Mouse (Mus musculus): ENCODE measurements around the gene Garnl3. TPM values are rescaled to one million over a fixed set of nuclear protein-coding genes. Genes with fewer than 3 reads are reported as not detected.

Garnl3 gene
- polyA plus RNA-seq, 1 experiment from 2014 or later: 10.9 TPM

DNA sequence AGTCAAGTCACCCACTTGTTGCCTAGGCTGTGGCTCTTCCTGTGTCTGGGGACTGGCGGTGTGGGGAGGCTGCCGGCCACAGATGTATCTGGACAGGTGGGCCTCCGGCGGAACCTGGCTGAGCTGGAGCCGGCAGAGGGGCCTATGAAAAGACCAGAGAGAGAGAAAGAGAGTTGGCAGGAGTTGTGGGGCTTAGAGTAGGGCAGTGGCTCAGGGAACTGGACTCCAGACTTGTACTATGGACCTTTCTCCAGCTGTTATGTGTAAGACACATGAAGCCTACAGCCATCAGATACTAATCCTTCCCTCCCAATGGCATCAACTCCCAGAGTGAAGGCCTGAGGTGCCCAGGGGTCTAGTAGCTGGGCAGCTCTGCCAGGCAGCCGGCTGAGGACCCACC is 27.4 kb upstream of the Garnl3 start:
- 87% methylated on average over 6 of the region's 6 CpGs for WGBS
- Histone ChIP-seq H3K9me3 (ENCODE audit: low read length) (no peaks in the 10 kb centered on the region), H3K4me1 (ENCODE audit: insufficient read depth, low read length) (peaks cover 7% of the 10 kb centered on the region), H3K36me3 (ENCODE audit: insufficient read depth, low read length) (no peaks in the 10 kb centered on the region), H3K27me3 (ENCODE audit: insufficient read depth, low read length) (no peaks in the 10 kb centered on the region), H3K4me2 (replicated peaks; ENCODE audit: low read depth, low read length) (no peak overlapping the region), H3K4me3 (ENCODE audit: low read length) (no peak overlapping the region), H3K9ac (replicated peaks; ENCODE audit: low read length) (no peak overlapping the region), H3K27ac (ENCODE audit: low read length) (no peak overlapping the region)
- ATAC-seq (ENCODE audit: low FRiP score, low TSS enrichment): no peak

DNA sequence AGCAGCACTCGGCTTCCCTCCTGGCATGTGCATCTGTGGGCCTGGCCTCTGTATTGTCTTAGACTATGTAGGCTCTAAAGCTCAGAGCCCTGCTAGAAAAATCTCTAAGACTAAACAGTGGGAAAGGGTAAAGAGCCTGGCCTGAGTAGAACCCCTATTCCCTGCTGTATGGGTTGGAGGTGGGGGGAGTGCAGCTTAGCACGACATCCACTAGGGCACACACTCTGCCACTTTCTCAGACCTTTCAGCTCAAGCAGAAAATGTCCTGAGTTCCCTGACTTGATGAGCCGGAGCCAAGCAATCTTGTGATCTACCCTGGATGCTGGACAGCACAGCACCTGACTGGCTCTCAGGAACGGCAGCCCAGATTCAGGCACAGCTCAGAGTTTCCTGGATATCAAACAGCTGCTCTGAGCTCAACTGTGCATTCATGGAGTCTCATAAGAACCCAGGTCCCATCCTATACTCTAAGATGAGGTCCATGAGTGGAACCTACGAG is 24.9 kb upstream of the Garnl3 start:
- Histone ChIP-seq H3K4me1 (ENCODE audit: insufficient read depth, low read length) (peaks cover 7% of the 10 kb centered on the region), H3K27me3 (ENCODE audit: insufficient read depth, low read length) (no peaks in the 10 kb centered on the region), H3K4me3 (ENCODE audit: low read length) (no peak overlapping the region), H3K4me2 (replicated peaks; ENCODE audit: low read depth, low read length) (no peak overlapping the region), H3K36me3 (ENCODE audit: insufficient read depth, low read length) (no peaks in the 10 kb centered on the region), H3K27ac (ENCODE audit: low read length) (no peak overlapping the region), H3K9ac (replicated peaks; ENCODE audit: low read length) (no peak overlapping the region), H3K9me3 (ENCODE audit: low read length) (no peaks in the 10 kb centered on the region)
- 64% methylated on average over 5 of the region's 5 CpGs for WGBS
- ATAC-seq (ENCODE audit: low FRiP score, low TSS enrichment): no peak

DNA sequence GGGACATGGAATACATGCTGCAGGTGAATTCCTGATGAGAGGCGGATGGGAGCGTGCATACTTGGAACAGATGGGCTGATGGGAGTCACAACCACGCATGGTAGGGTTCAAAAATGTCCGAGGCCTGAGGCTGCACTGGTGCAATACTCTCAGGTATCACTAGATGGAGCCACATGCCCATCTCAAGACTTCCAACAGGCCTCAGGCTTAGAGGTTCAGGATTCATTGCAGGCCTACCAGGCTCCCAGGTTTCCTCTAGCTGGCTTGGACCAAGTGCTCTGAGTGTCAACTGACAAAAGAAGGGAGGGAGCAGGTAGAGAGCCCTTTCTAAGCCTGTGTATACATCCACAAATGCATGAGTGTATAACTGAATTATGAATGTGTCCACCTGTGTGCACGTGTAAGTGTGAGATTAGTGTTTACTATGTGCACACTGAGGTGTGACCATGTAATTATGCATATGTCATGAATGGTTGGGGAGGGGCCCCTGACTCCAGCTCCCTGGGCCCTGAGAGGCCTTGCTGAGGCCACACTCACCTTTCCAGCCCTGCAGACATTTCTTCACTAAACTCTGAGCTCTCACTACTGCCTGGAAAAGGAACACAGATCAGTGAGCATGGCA is 23.4 kb upstream of the Garnl3 start:
- H3K4me1 ChIP-seq (ENCODE audit: insufficient read depth, low read length): peaks cover 1% of the 10 kb centered on the region; the same call in 1 of the 2 replicates
- H3K27ac ChIP-seq (ENCODE audit: low read length): no peak overlapping the region
- no peak overlapping the region for H3K4me3 ChIP-seq (ENCODE audit: low read length)
- no peaks in the 10 kb centered on the region for H3K36me3 ChIP-seq (ENCODE audit: insufficient read depth, low read length)
- peak; percentile 55 for ATAC-seq (ENCODE audit: low FRiP score, low TSS enrichment)
- no peak overlapping the region for H3K4me2 ChIP-seq (replicated peaks; ENCODE audit: low read depth, low read length)
- 17% methylated on average over 5 of the region's 5 CpGs for WGBS
- no peaks in the 10 kb centered on the region for H3K27me3 ChIP-seq (ENCODE audit: insufficient read depth, low read length)
- no peaks in the 10 kb centered on the region for H3K9me3 ChIP-seq (ENCODE audit: low read length)
- no peak overlapping the region; the same call in 1 of the 2 replicates for H3K9ac ChIP-seq (replicated peaks; ENCODE audit: low read length)

DNA sequence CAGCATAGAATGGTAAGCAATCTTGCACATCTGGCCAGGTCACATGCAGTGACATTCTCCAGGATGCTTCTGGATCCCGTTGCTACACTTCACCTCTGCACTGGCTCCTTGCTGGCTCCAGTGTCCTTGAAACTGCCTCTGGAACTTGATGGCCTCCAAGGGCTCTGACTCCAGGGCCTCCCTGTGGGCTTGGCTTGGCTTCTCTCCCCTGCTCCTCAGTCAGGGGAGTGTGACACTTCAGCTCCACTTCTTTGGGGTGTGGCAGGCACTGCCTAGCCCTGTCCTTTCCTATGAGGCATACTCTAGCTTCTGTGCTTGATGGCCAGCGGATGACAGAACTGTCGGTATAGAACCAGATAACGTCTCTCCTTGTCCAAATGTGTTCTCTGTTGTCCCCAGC is 15.5 kb upstream of the Garnl3 start:
- H3K9ac ChIP-seq (replicated peaks; ENCODE audit: low read length): no peak overlapping the region
- no peak for ATAC-seq (ENCODE audit: low FRiP score, low TSS enrichment)
- H3K36me3 ChIP-seq (ENCODE audit: insufficient read depth, low read length): no peaks in the 10 kb centered on the region
- H3K4me3 ChIP-seq (ENCODE audit: low read length): no peak overlapping the region
- H3K9me3 ChIP-seq (ENCODE audit: low read length): no peaks in the 10 kb centered on the region
- no peaks in the 10 kb centered on the region for H3K4me1 ChIP-seq (ENCODE audit: insufficient read depth, low read length)
- H3K27ac ChIP-seq (ENCODE audit: low read length): no peak overlapping the region
- H3K4me2 ChIP-seq (replicated peaks; ENCODE audit: low read depth, low read length): no peak overlapping the region
- H3K27me3 ChIP-seq (ENCODE audit: insufficient read depth, low read length): no peaks in the 10 kb centered on the region
- 80% methylated on average over 4 of the region's 4 CpGs for WGBS

DNA sequence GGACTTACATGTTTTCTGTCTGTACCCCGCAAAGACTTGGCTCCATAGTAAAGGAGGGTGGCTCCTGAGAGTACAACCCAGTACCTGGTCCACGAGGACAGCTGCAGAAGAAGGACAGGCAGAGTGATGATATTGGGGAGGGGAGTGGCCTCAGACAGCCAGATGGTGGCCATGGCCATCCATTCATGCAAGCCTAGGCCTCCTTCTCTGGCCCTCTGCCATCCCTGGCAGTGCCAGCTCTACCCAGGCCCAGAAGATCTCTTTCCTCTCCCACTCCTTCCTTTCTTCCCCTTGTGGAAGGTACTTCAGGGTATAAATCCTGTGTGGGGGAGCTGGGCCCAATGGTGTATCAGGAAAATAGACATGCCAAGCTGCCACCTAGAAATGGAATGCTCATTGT is 11.8 kb upstream of the Garnl3 start:
- Histone ChIP-seq H3K27ac (ENCODE audit: low read length) (no peak overlapping the region), H3K9me3 (ENCODE audit: low read length) (no peaks in the 10 kb centered on the region), H3K9ac (replicated peaks; ENCODE audit: low read length) (no peak overlapping the region), H3K27me3 (ENCODE audit: insufficient read depth, low read length) (no peaks in the 10 kb centered on the region), H3K4me2 (replicated peaks; ENCODE audit: low read depth, low read length) (no peak overlapping the region), H3K36me3 (ENCODE audit: insufficient read depth, low read length) (no peaks in the 10 kb centered on the region), H3K4me1 (ENCODE audit: insufficient read depth, low read length) (no peaks in the 10 kb centered on the region), H3K4me3 (ENCODE audit: low read length) (no peak overlapping the region)
- WGBS: 88% methylated on average over 2 of the region's 2 CpGs
- no peak for ATAC-seq (ENCODE audit: low FRiP score, low TSS enrichment)

DNA sequence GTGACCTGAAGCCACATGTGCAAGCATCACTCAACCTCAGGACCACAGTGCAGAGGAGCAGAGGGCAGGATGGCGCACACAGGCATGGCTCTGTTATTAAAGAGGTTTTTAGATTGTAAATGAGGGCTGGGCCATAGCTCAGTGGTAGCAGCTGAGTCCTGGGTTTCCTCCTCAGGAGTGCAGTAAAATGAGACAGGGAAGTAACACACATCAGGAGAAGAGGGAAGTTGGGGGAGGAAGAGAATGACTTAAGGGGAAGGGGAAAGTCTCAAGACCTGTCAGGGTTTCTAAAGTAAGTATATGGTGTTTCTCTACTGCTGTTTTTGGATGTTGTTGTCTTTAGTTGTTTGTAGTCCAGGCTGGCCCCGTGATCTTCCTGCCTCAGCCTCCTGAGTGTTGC is 7.0 kb upstream of the Garnl3 start:
- Histone ChIP-seq H3K27me3 (ENCODE audit: insufficient read depth, low read length) (no peaks in the 10 kb centered on the region), H3K9me3 (ENCODE audit: low read length) (no peaks in the 10 kb centered on the region), H3K9ac (replicated peaks; ENCODE audit: low read length) (no peak overlapping the region), H3K27ac (ENCODE audit: low read length) (no peak overlapping the region), H3K36me3 (ENCODE audit: insufficient read depth, low read length) (no peaks in the 10 kb centered on the region), H3K4me1 (ENCODE audit: insufficient read depth, low read length) (no peaks in the 10 kb centered on the region), H3K4me3 (ENCODE audit: low read length) (no peak overlapping the region), H3K4me2 (replicated peaks; ENCODE audit: low read depth, low read length) (no peak overlapping the region)
- 83% methylated on average over 2 of the region's 2 CpGs for WGBS
- no peak for ATAC-seq (ENCODE audit: low FRiP score, low TSS enrichment)

DNA sequence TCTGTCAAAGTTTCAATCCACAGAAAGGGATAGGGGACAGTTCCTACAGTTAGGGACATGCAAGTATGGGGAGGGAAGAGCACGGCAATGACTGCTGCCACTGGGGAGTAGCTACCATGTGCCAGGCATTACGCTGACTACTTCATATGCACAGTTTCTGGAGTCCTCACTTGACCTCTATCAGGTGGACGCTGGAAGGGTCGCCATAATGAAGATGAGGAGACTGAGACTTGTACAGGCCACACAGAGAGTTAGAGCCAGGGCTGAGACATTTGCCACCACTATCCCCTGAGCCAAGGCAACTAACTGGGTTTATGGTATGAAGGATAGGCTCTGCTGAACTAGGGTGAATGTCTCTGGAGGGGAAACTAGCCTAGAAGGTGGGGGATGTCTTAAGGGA is 6.3 kb upstream of the Garnl3 start:
- no peak overlapping the region for H3K27ac ChIP-seq (ENCODE audit: low read length)
- ATAC-seq (ENCODE audit: low FRiP score, low TSS enrichment): no peak
- H3K27me3 ChIP-seq (ENCODE audit: insufficient read depth, low read length): no peaks in the 10 kb centered on the region
- H3K4me1 ChIP-seq (ENCODE audit: insufficient read depth, low read length): no peaks in the 10 kb centered on the region
- H3K9ac ChIP-seq (replicated peaks; ENCODE audit: low read length): no peak overlapping the region
- H3K36me3 ChIP-seq (ENCODE audit: insufficient read depth, low read length): no peaks in the 10 kb centered on the region
- H3K4me2 ChIP-seq (replicated peaks; ENCODE audit: low read depth, low read length): no peak overlapping the region
- H3K4me3 ChIP-seq (ENCODE audit: low read length): no peak overlapping the region
- H3K9me3 ChIP-seq (ENCODE audit: low read length): no peaks in the 10 kb centered on the region
- WGBS: 78% methylated on average over 4 of the region's 4 CpGs

DNA sequence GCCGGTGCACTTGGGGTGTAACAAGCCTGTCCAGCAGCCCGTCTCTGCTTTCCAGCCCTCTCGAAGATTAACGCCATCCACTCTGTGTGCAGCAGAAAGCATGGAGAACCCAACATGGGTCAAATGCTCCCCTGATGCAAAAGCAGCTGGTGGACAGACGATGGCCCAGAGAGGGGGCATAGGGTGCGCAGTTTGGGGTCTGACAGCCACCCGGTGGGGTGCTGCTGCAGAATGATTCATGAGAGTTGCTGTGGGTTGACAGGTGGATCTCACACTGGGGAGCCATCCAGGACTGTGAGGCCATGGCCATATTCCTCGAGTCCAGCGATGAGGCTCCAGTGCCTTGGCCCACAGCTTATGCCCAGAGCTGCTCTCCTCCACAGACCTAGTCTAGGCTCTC is 5.8 kb upstream of the Garnl3 start:
- no peak overlapping the region for H3K4me3 ChIP-seq (ENCODE audit: low read length)
- no peak overlapping the region for H3K9ac ChIP-seq (replicated peaks; ENCODE audit: low read length)
- H3K4me2 ChIP-seq (replicated peaks; ENCODE audit: low read depth, low read length): no peak overlapping the region
- H3K36me3 ChIP-seq (ENCODE audit: insufficient read depth, low read length): no peaks in the 10 kb centered on the region
- WGBS: 80% methylated on average over 9 of the region's 9 CpGs
- no peaks in the 10 kb centered on the region for H3K27me3 ChIP-seq (ENCODE audit: insufficient read depth, low read length)
- 0 out of 2 replicates have a peak, but pooled peaks cover 4% of the 10 kb centered on the region for H3K4me1 ChIP-seq (ENCODE audit: insufficient read depth, low read length)
- ATAC-seq (ENCODE audit: low FRiP score, low TSS enrichment): no peak
- H3K27ac ChIP-seq (ENCODE audit: low read length): no peak overlapping the region
- no peaks in the 10 kb centered on the region for H3K9me3 ChIP-seq (ENCODE audit: low read length)

DNA sequence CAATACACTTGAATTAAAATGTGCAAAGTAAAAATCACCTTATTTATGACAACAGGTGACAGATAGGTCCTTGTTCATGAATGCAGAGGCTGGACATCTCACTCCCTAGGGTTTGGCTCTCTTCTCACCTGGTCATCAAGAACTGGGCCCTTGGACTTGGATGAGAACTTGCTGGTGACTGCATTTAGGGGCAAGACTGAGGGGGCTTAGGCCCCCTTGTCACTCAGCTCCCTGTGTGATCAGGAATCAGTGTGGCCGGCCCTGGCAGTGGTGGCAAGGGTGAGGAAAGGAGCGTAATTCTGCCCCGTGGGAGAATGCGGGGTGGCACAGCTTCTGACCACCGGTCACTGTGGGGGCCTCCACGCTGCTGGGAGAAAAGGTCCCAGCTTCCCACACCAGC is 4.9 kb upstream of the Garnl3 start:
- Histone ChIP-seq H3K9ac (replicated peaks; ENCODE audit: low read length) (no peak overlapping the region), H3K9me3 (ENCODE audit: low read length) (no peaks in the 10 kb centered on the region), H3K36me3 (ENCODE audit: insufficient read depth, low read length) (no peaks in the 10 kb centered on the region), H3K4me3 (ENCODE audit: low read length) (no peak overlapping the region), H3K4me2 (replicated peaks; ENCODE audit: low read depth, low read length) (no peak overlapping the region), H3K27me3 (ENCODE audit: insufficient read depth, low read length) (no peaks in the 10 kb centered on the region), H3K27ac (ENCODE audit: low read length) (no peak overlapping the region), H3K4me1 (ENCODE audit: insufficient read depth, low read length) (0 out of 2 replicates have a peak, but pooled peaks cover 7% of the 10 kb centered on the region)
- no peak for ATAC-seq (ENCODE audit: low FRiP score, low TSS enrichment)
- 80% methylated on average over 6 of the region's 6 CpGs for WGBS

DNA sequence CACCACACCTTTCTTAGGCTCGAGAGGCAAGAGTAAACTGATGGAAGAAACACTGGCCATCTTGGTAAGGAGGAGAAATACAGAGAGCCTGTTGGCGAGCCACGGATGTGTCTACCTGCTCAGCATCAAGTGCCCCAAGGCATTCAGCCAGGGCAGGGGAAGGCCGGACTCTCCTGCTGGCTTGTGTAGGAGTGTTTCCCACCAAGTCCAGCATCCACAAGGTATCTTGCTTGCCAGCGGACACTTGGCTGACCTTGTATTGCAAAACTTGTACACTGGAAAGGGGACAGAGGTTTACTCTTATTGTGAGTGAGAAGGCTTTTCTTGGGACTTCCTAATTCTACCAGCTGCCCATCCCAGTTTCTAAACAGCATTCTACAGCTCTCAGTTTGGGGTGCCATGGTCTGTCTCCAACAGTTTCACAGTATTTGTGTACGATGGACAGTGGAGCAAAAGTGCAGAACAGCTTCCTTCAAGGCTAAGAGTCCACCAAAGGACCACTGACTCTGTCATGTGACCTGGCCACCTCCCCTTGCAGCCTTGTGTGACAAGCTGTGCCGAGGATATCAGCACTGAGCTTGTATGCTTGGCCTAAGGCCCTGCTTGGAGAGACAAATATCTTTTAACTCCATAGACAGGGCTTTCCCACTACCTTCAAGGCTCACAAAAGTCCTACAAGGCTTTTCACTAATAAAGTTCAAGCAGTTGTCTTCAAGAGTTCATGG is 3.5 kb upstream of the Garnl3 start:
- WGBS: 71% methylated on average over 7 of the region's 7 CpGs
- no peak for ATAC-seq (ENCODE audit: low FRiP score, low TSS enrichment)
- Histone ChIP-seq H3K27ac (ENCODE audit: low read length) (no peak overlapping the region), H3K9me3 (ENCODE audit: low read length) (no peaks in the 10 kb centered on the region), H3K4me2 (replicated peaks; ENCODE audit: low read depth, low read length) (no peak overlapping the region), H3K4me1 (ENCODE audit: insufficient read depth, low read length) (0 out of 2 replicates have a peak, but pooled peaks cover 7% of the 10 kb centered on the region), H3K27me3 (ENCODE audit: insufficient read depth, low read length) (no peaks in the 10 kb centered on the region), H3K36me3 (ENCODE audit: insufficient read depth, low read length) (no peaks in the 10 kb centered on the region), H3K9ac (replicated peaks; ENCODE audit: low read length) (no peak overlapping the region), H3K4me3 (ENCODE audit: low read length) (no peak overlapping the region)

Measured in kidney, embryonic 16.5 days (tissue).